Mouse (Mus musculus): ENCODE data around the gene Cdk18. TPM values are rescaled to one million over a fixed set of nuclear protein-coding genes. Genes with fewer than 3 reads are reported as not detected.
A peak's percentile ranks its signal among the peaks of the same experiment; 100 is the strongest.

Cdk18 gene
- polyA plus RNA-seq, 2 experiments: 0.67 to 1.7 TPM

GRCm38 (mm10) chr1:132098076-132098475 lies 41.4 kb downstream of the Cdk18 start:
- no peak for DNase-seq (ENCODE audit: low read depth in 3 of 3, low spot score in 3 of 3)
- H3K4me3 ChIP-seq (ENCODE audit: insufficient read depth in 1 of 2, low read depth in 2 of 2, low read length in 2 of 2): no peak overlapping the region
- H3K27me3 ChIP-seq (ENCODE audit: control insufficient read depth, insufficient read depth, low read length): no peaks in the 10 kb centered on the region
- 0% methylated on average over 1 of the region's 1 CpGs for WGBS (ENCODE audit: insufficient replicate concordance)
- H3K4me2 ChIP-seq (ENCODE audit: low read depth): no peak overlapping the region
- no peaks in the 10 kb centered on the region for H3K36me3 ChIP-seq (replicated peaks; ENCODE audit: control insufficient read depth, insufficient read depth, low read depth)
- no peak overlapping the region for H3K27ac ChIP-seq
- no peak for ATAC-seq (ENCODE audit: insufficient read depth)
- H3K4me1 ChIP-seq (replicated peaks; ENCODE audit: control insufficient read depth in 2 of 2, insufficient read depth in 2 of 2, low read length in 1 of 2): peaks cover 3 to 9% of the 10 kb centered on the region in 2 experiments; a peak in 3 of 4 replicates
- TF ChIP-seq CTCF (IDR thresholded peaks at IDR 0.05; ENCODE audit: low read depth) (no peak), EP300 (IDR thresholded peaks at IDR 0.05; ENCODE audit: low read depth) (no peak)
- H3K9ac ChIP-seq (replicated peaks): no peak overlapping the region
- no peaks in the 10 kb centered on the region for H3K9me3 ChIP-seq (ENCODE audit: control insufficient read depth, low read length)

- WGBS (ENCODE audit: insufficient replicate concordance): 10% methylated on average over 11 of the region's 11 CpGs
- peak in 1 of 3 experiments; percentile 13 for DNase-seq (ENCODE audit: low read depth in 3 of 3, low spot score in 3 of 3)
Measured at GRCm38 (mm10) chr1:132095356-132096004, 44.0 kb downstream of the Cdk18 start.

GRCm38 (mm10) chr1:132093269-132093668 lies 46.2 kb downstream of the Cdk18 start:
- H3K4me2 ChIP-seq (ENCODE audit: low read depth): no peak overlapping the region
- TF ChIP-seq EP300 (IDR thresholded peaks at IDR 0.05; ENCODE audit: low read depth) (no peak), CTCF (IDR thresholded peaks at IDR 0.05; ENCODE audit: low read depth) (no peak)
- WGBS (ENCODE audit: insufficient replicate concordance): 68% methylated on average over 4 of the region's 4 CpGs

More at GRCm38 (mm10) chr1:132095356-132096004, 44.0 kb downstream of the Cdk18 start:
- Histone ChIP-seq H3K9ac (replicated peaks) (no peak overlapping the region), H3K27me3 (ENCODE audit: control insufficient read depth, insufficient read depth, low read length) (no peaks in the 10 kb centered on the region), H3K36me3 (replicated peaks; ENCODE audit: control insufficient read depth, insufficient read depth, low read depth) (no peaks in the 10 kb centered on the region), H3K9me3 (ENCODE audit: control insufficient read depth, low read length) (no peaks in the 10 kb centered on the region), H3K4me3 (ENCODE audit: insufficient read depth in 1 of 2, low read depth in 2 of 2, low read length in 2 of 2) (no peak overlapping the region), H3K27ac (no peak overlapping the region), H3K4me2 (ENCODE audit: low read depth) (no peak overlapping the region), H3K4me1 (replicated peaks; ENCODE audit: control insufficient read depth in 2 of 2, insufficient read depth in 2 of 2, low read length in 1 of 2) (peaks cover 3 to 9% of the 10 kb centered on the region in 2 experiments; a peak in 3 of 4 replicates)
- ATAC-seq (ENCODE audit: insufficient read depth): peak; percentile 79
- TF ChIP-seq EP300 (IDR thresholded peaks at IDR 0.05; ENCODE audit: low read depth) (peak; percentile 58), CTCF (IDR thresholded peaks at IDR 0.05; ENCODE audit: low read depth) (no peak)

GRCm38 (mm10) chr1:132090266-132090665 lies 49.2 kb downstream of the Cdk18 start:
- H3K4me3 ChIP-seq (ENCODE audit: insufficient read depth in 1 of 2, low read depth in 2 of 2, low read length in 2 of 2): no peak overlapping the region
- H3K9me3 ChIP-seq (ENCODE audit: control insufficient read depth, low read length): no peaks in the 10 kb centered on the region
- WGBS (ENCODE audit: insufficient replicate concordance): 56% methylated on average over 4 of the region's 4 CpGs
- H3K36me3 ChIP-seq (replicated peaks; ENCODE audit: control insufficient read depth, insufficient read depth, low read depth): no peaks in the 10 kb centered on the region
- no peak overlapping the region for H3K9ac ChIP-seq (replicated peaks)
- no peaks in the 10 kb centered on the region for H3K27me3 ChIP-seq (ENCODE audit: control insufficient read depth, insufficient read depth, low read length)
- H3K4me1 ChIP-seq (replicated peaks; ENCODE audit: control insufficient read depth in 2 of 2, insufficient read depth in 2 of 2, low read length in 1 of 2): peaks cover 1 to 3% of the 10 kb centered on the region in 2 experiments; a peak in 3 of 4 replicates
- DNase-seq (ENCODE audit: low read depth in 3 of 3, low spot score in 3 of 3) (no peak), ATAC-seq (ENCODE audit: insufficient read depth) (no peak)
- TF ChIP-seq EP300 (IDR thresholded peaks at IDR 0.05; ENCODE audit: low read depth): no peak
- no peak for TF ChIP-seq CTCF (IDR thresholded peaks at IDR 0.05; ENCODE audit: low read depth)
- no peak overlapping the region for H3K4me2 ChIP-seq (ENCODE audit: low read depth)
- H3K27ac ChIP-seq: no peak overlapping the region

More at GRCm38 (mm10) chr1:132093269-132093668, 46.2 kb downstream of the Cdk18 start:
- H3K9ac ChIP-seq (replicated peaks): no peak overlapping the region
- no peak overlapping the region for H3K4me3 ChIP-seq (ENCODE audit: insufficient read depth in 1 of 2, low read depth in 2 of 2, low read length in 2 of 2)
- H3K9me3 ChIP-seq (ENCODE audit: control insufficient read depth, low read length): no peaks in the 10 kb centered on the region
- H3K36me3 ChIP-seq (replicated peaks; ENCODE audit: control insufficient read depth, insufficient read depth, low read depth): no peaks in the 10 kb centered on the region
- ATAC-seq (ENCODE audit: insufficient read depth): no peak
- no peak overlapping the region for H3K27ac ChIP-seq
- DNase-seq (ENCODE audit: low read depth in 3 of 3, low spot score in 3 of 3): no peak
- H3K27me3 ChIP-seq (ENCODE audit: control insufficient read depth, insufficient read depth, low read length): no peaks in the 10 kb centered on the region
- H3K4me1 ChIP-seq (replicated peaks; ENCODE audit: control insufficient read depth in 2 of 2, insufficient read depth in 2 of 2, low read length in 1 of 2): peaks cover 3 to 9% of the 10 kb centered on the region in 2 experiments; a peak in 3 of 4 replicates

- TF ChIP-seq CTCF (IDR thresholded peaks at IDR 0.05; ENCODE audit: low read depth): no peak
- TF ChIP-seq EP300 (IDR thresholded peaks at IDR 0.05; ENCODE audit: low read depth): no peak
- Histone ChIP-seq H3K9ac (replicated peaks) (no peak overlapping the region), H3K4me1 (replicated peaks; ENCODE audit: control insufficient read depth in 2 of 2, insufficient read depth in 2 of 2, low read length in 1 of 2) (peaks cover 0 to 3% of the 10 kb centered on the region in 2 experiments; a peak in 1 of 4 replicates), H3K4me3 (ENCODE audit: insufficient read depth in 1 of 2, low read depth in 2 of 2, low read length in 2 of 2) (no peak overlapping the region), H3K9me3 (ENCODE audit: control insufficient read depth, low read length) (no peaks in the 10 kb centered on the region), H3K36me3 (replicated peaks; ENCODE audit: control insufficient read depth, insufficient read depth, low read depth) (no peaks in the 10 kb centered on the region), H3K27ac (no peak overlapping the region), H3K27me3 (ENCODE audit: control insufficient read depth, insufficient read depth, low read length) (no peaks in the 10 kb centered on the region), H3K4me2 (ENCODE audit: low read depth) (no peak overlapping the region)
- DNase-seq (ENCODE audit: low read depth in 3 of 3, low spot score in 3 of 3) (no peak), ATAC-seq (ENCODE audit: insufficient read depth) (no peak)
- 63% methylated on average over 6 of the region's 6 CpGs for WGBS (ENCODE audit: insufficient replicate concordance)
Measured at GRCm38 (mm10) chr1:132089767-132090166, 49.7 kb downstream of the Cdk18 start.
